Mouse (Mus musculus) cortical plate, adult 2 months (tissue): ENCODE measurements around the gene Enox1.

Experiments used
- CTCF ChIP-seq: fragments of 200-500 bp; IDR thresholded peaks from 2 replicates; pipeline ENCODE4 v1.5.1; 2011; ENCODE audit warnings: mild to moderate bottlenecking, control low read depth, low read length; ENCODE audit not compliant: insufficient read depth; ENCODE audit errors: extremely low read depth
- POLR2A ChIP-seq: fragments of 200-500 bp; IDR thresholded peaks from 2 replicates; pipeline ENCODE4 v1.6.1; 2011; ENCODE audit warnings: mild to moderate bottlenecking, low read length, control low read depth; ENCODE audit not compliant: insufficient read depth; ENCODE audit errors: extremely low read depth

GRCm38 (mm10) chr14:77458217-77458616, 301.7 kb downstream of the Enox1 start:
- TF ChIP-seq CTCF, result no peak
- no peak for TF ChIP-seq POLR2A
